Mouse (Mus musculus) right cerebral cortex, adult 18-20 months (tissue): Measurements from ENCODE around the gene Fxyd7.

Experiments used
- DNase-seq: peaks from one replicate; pipeline ENCODE4 v3.0.0; 2022; ENCODE audit warnings: mixed read lengths

Gene Fxyd7

GRCm38 (mm10) chr7:31049846-31050281, 1.4 kb downstream of the Fxyd7 start:
- DNase-seq, result peak; percentile 74

GRCm38 (mm10) chr7:31049135-31049845, 2.0 kb downstream of the Fxyd7 start:
- DNase-seq, result peak; percentile 64

- DNase-seq, result no peak
Measured at GRCm38 (mm10) chr7:31042431-31042910, 8.8 kb downstream of the Fxyd7 start, which contains the start of gene Fxyd5. Gene Fxyd5 (minus strand): TSS chr7:31042481.

- DNase-seq, result no peak
Measured at GRCm38 (mm10) chr7:31041662-31042315, 9.5 kb downstream of the Fxyd7 start.

- DNase-seq, result no peak
Measured at GRCm38 (mm10) chr7:31041023-31041407, 10.3 kb downstream of the Fxyd7 start.

GRCm38 (mm10) chr7:31040281-31041022, 10.8 kb downstream of the Fxyd7 start:
- DNase-seq, result no peak

- no peak for DNase-seq
Measured at GRCm38 (mm10) chr7:31039011-31039410, 12.3 kb downstream of the Fxyd7 start.

GRCm38 (mm10) chr7:31037675-31038074, 13.6 kb downstream of the Fxyd7 start:
- DNase-seq, result no peak

- no peak for DNase-seq
Measured at GRCm38 (mm10) chr7:31036917-31037316, 14.3 kb downstream of the Fxyd7 start.

GRCm38 (mm10) chr7:31035291-31035690, 16.0 kb downstream of the Fxyd7 start:
- no peak for DNase-seq

- DNase-seq, result no peak
Measured at GRCm38 (mm10) chr7:31034789-31035188, 16.5 kb downstream of the Fxyd7 start.

- DNase-seq, result no peak
Measured at GRCm38 (mm10) chr7:31033409-31034165, 17.7 kb downstream of the Fxyd7 start.

GRCm38 (mm10) chr7:31031731-31032130, 19.5 kb downstream of the Fxyd7 start:
- no peak for DNase-seq

- DNase-seq, result no peak
Measured at GRCm38 (mm10) chr7:31030717-31031116, 20.6 kb downstream of the Fxyd7 start.

- no peak for DNase-seq
Measured at GRCm38 (mm10) chr7:31028609-31029008, 22.7 kb downstream of the Fxyd7 start.

GRCm38 (mm10) chr7:31017104-31017901, 34.0 kb downstream of the Fxyd7 start:
- peak; percentile 89 for DNase-seq

GRCm38 (mm10) chr7:31012971-31013370, 38.3 kb downstream of the Fxyd7 start:
- no peak for DNase-seq

- DNase-seq, result no peak
Measured at GRCm38 (mm10) chr7:31008889-31009288, 42.4 kb downstream of the Fxyd7 start.

GRCm38 (mm10) chr7:31008175-31008574, 43.1 kb downstream of the Fxyd7 start:
- DNase-seq, result no peak

GRCm38 (mm10) chr7:31007775-31008174, 43.5 kb downstream of the Fxyd7 start:
- no peak for DNase-seq

GRCm38 (mm10) chr7:31002650-31003049, 48.6 kb downstream of the Fxyd7 start:
- DNase-seq, result no peak

GRCm38 (mm10) chr7:31000505-31001020, 50.7 kb downstream of the Fxyd7 start:
- DNase-seq, result peak; percentile 24
